Mouse (Mus musculus) C2C12 (cell line): ENCODE data around the gene Tk2.

Source experiments
- CTCF ChIP-seq: IDR thresholded peaks from one replicate; pipeline ENCODE4 v1.5.1; 2011; ENCODE audit not compliant: control insufficient read depth, insufficient read depth, insufficient read length
- FOSL1 ChIP-seq: IDR thresholded peaks from one replicate; pipeline ENCODE4 v1.8.0; 2011; ENCODE audit warnings: mild to moderate bottlenecking, low read length; ENCODE audit not compliant: poor library complexity, insufficient read depth, severe bottlenecking
- MAX ChIP-seq: IDR thresholded peaks from one replicate; pipeline ENCODE4 v1.6.1; 2011; ENCODE audit warnings: mild to moderate bottlenecking, control low read depth
- MYOD1 ChIP-seq: IDR thresholded peaks from one replicate; pipeline ENCODE4 v1.6.1; 2011; ENCODE audit warnings: low read depth; ENCODE audit not compliant: control insufficient read depth, insufficient read length
- MYOG ChIP-seq: IDR thresholded peaks from one replicate; pipeline ENCODE4 v1.6.1; 2011; ENCODE audit not compliant: control insufficient read depth, insufficient read length; ENCODE audit errors: extremely low read depth
- USF1 ChIP-seq: IDR thresholded peaks from one replicate; pipeline ENCODE4 v1.6.1; 2011; ENCODE audit warnings: low read depth, mild to moderate bottlenecking, control low read depth, moderate library complexity

DNA sequence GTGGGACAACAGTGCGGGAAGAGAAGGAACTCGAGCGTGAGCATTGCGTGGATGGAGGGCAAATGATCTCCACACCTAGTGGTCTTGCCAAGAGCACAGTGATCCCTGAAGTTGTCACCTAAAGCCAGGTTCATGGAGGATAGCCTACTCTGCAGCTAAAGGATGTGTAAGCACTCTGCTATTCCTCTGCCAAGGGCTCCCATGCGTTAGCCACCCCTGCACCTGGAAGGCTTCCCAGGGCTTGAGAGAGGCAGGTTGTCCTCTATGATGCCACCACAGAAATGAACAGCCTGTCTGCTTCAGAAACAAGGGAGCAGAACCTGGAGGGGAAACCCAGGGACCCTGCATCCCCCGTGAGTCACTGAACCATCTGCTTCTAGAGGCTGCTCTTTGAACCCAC, 60.7 kb downstream of the Tk2 start:
- TF ChIP-seq CTCF = no peak
- TF ChIP-seq FOSL1 = no peak
- TF ChIP-seq USF1 = no peak
- TF ChIP-seq MAX = no peak
- no peak for TF ChIP-seq MYOD1
- TF ChIP-seq MYOG = no peak
